Mouse (Mus musculus): ENCODE measurements around the gene Xrcc4. TPM values are rescaled to one million over a fixed set of nuclear protein-coding genes. Genes with fewer than 3 reads are reported as not detected.

Xrcc4 gene
- total RNA-seq, 2 experiments from 2014 or later: 14.8 to 15.0 TPM

- intact Hi-C loops (cut with DNase I): loop anchor here (5.0 to 10.0 kb wide), 3 partner anchors 344 to 1142 kb away; partner anchors contain the start of genes Tmem167 and Xrcc4
- no peak for DNase-seq (ENCODE audit: extremely low spot score in 1 of 2, low spot score in 2 of 2)
Measured at GRCm38 (mm10) chr13:89743201-89743600, 346.2 kb downstream of the Xrcc4 start.

DNA sequence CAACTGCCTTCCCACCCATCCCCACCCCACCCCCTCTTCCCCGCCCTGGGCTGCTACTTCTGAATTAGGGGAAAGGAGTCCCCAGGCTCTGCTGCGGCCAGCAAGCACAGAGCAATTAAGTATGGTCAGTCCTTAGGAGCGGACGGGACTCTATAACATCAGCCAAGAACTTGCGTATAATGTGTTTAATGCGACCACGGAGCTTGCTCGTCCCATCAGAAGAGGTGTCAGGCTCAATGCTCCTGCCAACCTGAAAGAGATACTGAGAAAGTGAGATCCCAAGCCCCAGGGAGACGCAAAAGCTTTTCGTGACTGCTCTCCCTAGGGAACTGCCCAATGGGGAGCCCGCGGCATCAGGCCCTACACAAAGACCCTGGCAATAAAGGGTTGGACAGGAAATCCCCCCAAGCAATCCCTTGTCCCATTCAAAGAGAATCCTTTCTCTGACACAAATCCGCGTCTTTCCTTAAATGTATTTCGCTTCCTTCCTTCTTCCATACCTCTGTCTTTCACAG is 346.7 kb downstream of the Xrcc4 start:
- intact Hi-C loops (cut with DNase I): loop anchor here (5.0 to 10.0 kb wide), 3 partner anchors 345 to 1142 kb away; partner anchors contain the start of genes Tmem167 and Xrcc4
- no peak for DNase-seq (ENCODE audit: extremely low spot score in 1 of 2, low spot score in 2 of 2)

GRCm38 (mm10) chr13:89741766-89742685 is 347.4 kb downstream of the Xrcc4 start, which contains the start of gene Vcan:
Gene Vcan (minus strand): TSS chr13:89742509.
- intact Hi-C loops (cut with DNase I): loop anchor here (2.0 to 10.0 kb wide), 4 partner anchors 345 to 1143 kb away; partner anchors contain the start of genes Tmem167 and Xrcc4
- DNase-seq (ENCODE audit: extremely low spot score in 1 of 2, low spot score in 2 of 2): peak; percentile 20 to 45

GRCm38 (mm10) chr13:89741116-89741551 is 348.3 kb downstream of the Xrcc4 start:
- intact Hi-C loops (cut with DNase I): loop anchor here (2.0 to 10.0 kb wide), 4 partner anchors 346 to 1144 kb away; partner anchors contain the start of genes Tmem167 and Xrcc4
- DNase-seq (ENCODE audit: extremely low spot score in 1 of 2, low spot score in 2 of 2): peak in 1 of 2 experiments; percentile 45

DNA sequence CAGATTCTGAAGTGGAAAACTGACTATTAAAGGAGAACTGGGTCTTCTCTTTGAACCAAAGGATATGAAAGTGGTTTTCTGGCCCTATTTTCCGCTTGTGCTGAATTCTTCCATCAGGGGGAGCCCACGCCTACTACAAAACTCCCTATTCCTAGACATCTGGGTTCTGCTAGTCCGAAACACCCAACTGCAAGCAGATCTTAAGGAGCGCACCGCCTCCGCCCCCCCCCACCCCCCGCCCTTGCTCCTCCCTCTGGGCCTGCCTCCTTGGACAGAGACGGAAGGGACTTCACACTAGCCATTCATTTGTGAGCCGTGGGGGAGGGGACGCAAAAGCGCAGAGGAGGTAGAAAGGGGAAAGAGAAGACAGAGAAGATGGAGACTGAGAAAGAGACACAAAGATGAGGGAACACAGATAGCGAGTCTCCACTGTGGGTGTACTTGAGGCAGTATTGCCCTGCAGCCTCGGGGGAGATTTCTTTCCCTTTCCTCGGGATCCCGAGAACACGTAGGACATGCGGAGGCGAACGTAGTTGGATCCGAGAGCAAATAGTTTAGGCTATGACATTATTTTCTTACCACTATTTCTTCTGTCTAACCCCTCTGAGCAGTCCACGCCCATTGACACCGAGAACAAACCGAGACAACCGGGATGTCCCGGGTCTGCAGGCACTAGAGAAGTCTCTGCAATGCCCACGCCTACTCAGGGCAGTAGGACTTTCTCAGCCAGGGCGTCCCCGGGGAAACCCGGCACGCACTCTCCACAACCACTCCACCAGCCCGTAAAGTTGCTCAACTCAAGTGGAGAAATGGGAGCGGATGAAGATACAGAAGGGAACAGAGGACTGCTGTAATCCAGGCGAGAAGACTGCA is 348.9 kb downstream of the Xrcc4 start:
- peak; percentile 77 to 84 for DNase-seq (ENCODE audit: extremely low spot score in 1 of 2, low spot score in 2 of 2)
- intact Hi-C loops (cut with DNase I): loop anchor here (2.0 to 10.0 kb wide), 4 partner anchors 347 to 1144 kb away; partner anchors contain the start of genes Tmem167 and Xrcc4

- DNase-seq (ENCODE audit: extremely low spot score in 1 of 2, low spot score in 2 of 2): peak in 1 of 2 experiments; percentile 42
- intact Hi-C loops (cut with DNase I): loop anchor here (2.0 to 10.0 kb wide), 4 partner anchors 348 to 1145 kb away; partner anchors contain the start of genes Tmem167 and Xrcc4
Measured at GRCm38 (mm10) chr13:89739696-89740242, 349.6 kb downstream of the Xrcc4 start.

- DNase-seq (ENCODE audit: extremely low spot score in 1 of 2, low spot score in 2 of 2): peak; percentile 55 to 85
- intact Hi-C loops (cut with DNase I): no loop called here
Measured at GRCm38 (mm10) chr13:89738776-89739695, 350.4 kb downstream of the Xrcc4 start.

- intact Hi-C loops (cut with DNase I): no loop called here
- no peak for DNase-seq (ENCODE audit: extremely low spot score in 1 of 2, low spot score in 2 of 2)
Measured at GRCm38 (mm10) chr13:89738275-89738674, 351.1 kb downstream of the Xrcc4 start.

DNA sequence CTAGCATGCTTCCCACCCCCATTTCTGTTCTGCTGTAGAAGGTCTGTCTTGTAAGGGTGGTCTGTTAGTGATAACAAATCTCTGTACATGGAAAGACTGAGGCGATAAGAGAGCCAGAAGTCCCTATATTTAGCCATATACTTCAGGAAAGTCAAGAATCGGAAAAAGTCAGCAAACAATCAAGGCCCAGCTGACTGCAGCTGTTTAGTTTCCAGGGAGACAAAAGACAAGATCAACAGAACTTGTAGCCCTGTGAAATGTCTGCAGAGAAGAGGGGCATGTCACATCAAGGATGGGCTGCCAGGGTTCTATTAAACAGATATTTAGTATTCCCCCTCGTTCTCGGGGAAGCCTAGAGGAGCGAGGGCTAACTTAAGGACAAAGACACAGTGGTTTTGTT is 354.3 kb downstream of the Xrcc4 start:
- DNase-seq (ENCODE audit: extremely low spot score in 1 of 2, low spot score in 2 of 2): no peak
- intact Hi-C loops (cut with DNase I): no loop called here

DNA sequence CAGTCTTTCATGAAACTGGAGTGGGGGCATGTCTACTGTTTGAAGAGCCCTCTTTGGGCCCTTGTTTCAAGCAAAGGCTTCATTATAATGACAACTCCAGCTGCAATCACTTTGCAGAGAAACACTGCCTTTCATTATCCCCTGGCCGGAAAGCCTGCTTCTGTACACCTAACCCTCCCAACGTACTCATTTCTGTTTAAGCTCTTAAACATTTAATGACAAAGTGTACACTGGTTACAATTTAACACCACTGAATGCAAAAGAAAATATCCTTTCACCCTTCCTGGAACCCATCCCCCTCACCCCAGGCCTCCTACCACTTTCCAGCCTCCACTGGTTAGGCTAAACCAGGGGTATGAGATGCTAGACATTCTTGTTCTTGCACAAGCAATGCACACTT is 362.9 kb downstream of the Xrcc4 start:
- DNase-seq (ENCODE audit: extremely low spot score in 1 of 2, low spot score in 2 of 2): no peak
- intact Hi-C loops (cut with DNase I): no loop called here

Other genes starting within 250 kb of the Xrcc4 start
- 10 to 100 TPM; 32.0 to 32.9 TPM for gene Tmem167, start 485 bp downstream of the Xrcc4 start, total RNA-seq (2021)

All from left cerebral cortex, postnatal 10 days (tissue).